Mouse (Mus musculus) bone marrow, adult 2 months (tissue): ENCODE data around the gene Cypt12.

Experiments
- CTCF ChIP-seq: fragments of 200-500 bp; IDR thresholded peaks from 2 replicates; pipeline ENCODE4 v1.5.1; 2011; ENCODE audit warnings: low read length, control low read depth; ENCODE audit not compliant: control insufficient read depth, insufficient read depth
- POLR2A ChIP-seq: fragments of 200-500 bp; IDR thresholded peaks from 2 replicates; pipeline ENCODE4 v1.6.1; 2011; ENCODE audit warnings: low read depth, mild to moderate bottlenecking, control low read depth, low read length, borderline replicate concordance; ENCODE audit not compliant: control insufficient read depth

- TF ChIP-seq POLR2A: no peak
- no peak for TF ChIP-seq CTCF
Observed at GRCm38 (mm10) chr3:17913796-17914195, 34.4 kb upstream of the Cypt12 start.
